Mouse (Mus musculus) midbrain, embryonic 16.5 days (tissue): Measurements from ENCODE around the gene Fam19a5. TPM values are rescaled to one million over a fixed set of nuclear protein-coding genes. Genes with fewer than 3 reads are reported as not detected.

Experiments
- ATAC-seq: fragments of 200-750 bp; cut with Nextera tagmentation; 2 replicates; pipeline ENCODE4 v1.8.0; 2017; ENCODE audit warnings: moderate TSS enrichment
- H3K27ac ChIP-seq: fragments of 300-500 bp; sonication (generic); 2 replicates; pipeline ENCODE4 v1.5.1; 2014; ENCODE audit warnings: mild to moderate bottlenecking, low read length, mixed read lengths
- H3K27me3 ChIP-seq: fragments of 300-500 bp; sonication (generic); 2 replicates; pipeline ENCODE4 v1.6.1; 2014; ENCODE audit warnings: low read depth, low read length, mixed read lengths; ENCODE audit not compliant: control insufficient read depth, insufficient read depth
- H3K36me3 ChIP-seq: fragments of 300-500 bp; sonication (generic); 2 replicates; pipeline ENCODE4 v1.6.1; 2014; ENCODE audit warnings: mild to moderate bottlenecking, low read length, moderate library complexity, mixed read lengths; ENCODE audit not compliant: control insufficient read depth, insufficient read depth
- H3K4me1 ChIP-seq: fragments of 300-500 bp; sonication (generic); 2 replicates; pipeline ENCODE4 v1.6.1; 2014; ENCODE audit warnings: mild to moderate bottlenecking, low read length, mixed read lengths; ENCODE audit not compliant: control insufficient read depth, insufficient read depth
- H3K4me2 ChIP-seq: fragments of 300-500 bp; sonication (generic); 2 replicates; pipeline ENCODE4 v1.6.1; 2014; ENCODE audit warnings: mild to moderate bottlenecking, low read length, mixed read lengths
- H3K4me3 ChIP-seq: fragments of 300-500 bp; sonication (generic); 2 replicates; pipeline ENCODE4 v1.5.1; 2014; ENCODE audit warnings: low read depth, mild to moderate bottlenecking, low read length, moderate library complexity, mixed read lengths
- H3K9ac ChIP-seq: fragments of 300-500 bp; sonication (generic); 2 replicates; pipeline ENCODE4 v1.6.1; 2014; ENCODE audit warnings: low read depth, low read length, mixed read lengths
- H3K9me3 ChIP-seq: fragments of 300-500 bp; sonication (generic); replicated peaks from 2 replicates; pipeline ENCODE4 v1.6.1; 2014; ENCODE audit warnings: mild to moderate bottlenecking, low read length, mixed read lengths; ENCODE audit not compliant: control insufficient read depth, poor library complexity, severe bottlenecking
- WGBS: fragments of 180-500 bp; shearing (Covaris S2); extraction: QIAGEN DNeasy Blood & Tissue Kit; methylation state at CpG from one replicate; pipeline ENCODE4 v1.1.7; 2014; 5-methylcytosine and 5-hydroxymethylcytosine counted together
- polyA plus RNA-seq: library from polyadenylated mRNA; unstranded; fragments of >200 nt; fragmentation: Nextera tagmentation; extraction: Ambion mirVana; gene quantifications from 2 replicates; pipeline ENCODE4 v1.2.1, GENCODE M21; 2015

The Fam19a5 gene
- polyA plus RNA-seq, 1 experiment from 2014 or later: 28.5 TPM

- WGBS: 80% methylated on average over 10 of the region's 10 CpGs
- Histone ChIP-seq H3K36me3 (no peaks in the 10 kb centered on the region), H3K27ac (no peak overlapping the region), H3K9ac (no peak overlapping the region), H3K4me2 (no peak overlapping the region), H3K4me3 (no peak overlapping the region), H3K9me3 (no peaks in the 10 kb centered on the region), H3K4me1 (peaks cover 17% of the 10 kb centered on the region), H3K27me3 (no peaks in the 10 kb centered on the region)
- no peak for ATAC-seq
These were observed 62.6 kb downstream of the Fam19a5 start for GRCm38 (mm10) chr15:87606702-87607101.

GRCm38 (mm10) chr15:87609236-87609635 is 65.1 kb downstream of the Fam19a5 start:
- H3K27me3 ChIP-seq: no peaks in the 10 kb centered on the region
- no peak overlapping the region for H3K9ac ChIP-seq
- ATAC-seq: no peak
- H3K4me1 ChIP-seq: peaks cover 12% of the 10 kb centered on the region
- H3K9me3 ChIP-seq: no peaks in the 10 kb centered on the region
- WGBS: 87% methylated on average over 1 of the region's 1 CpGs
- no peak overlapping the region for H3K4me2 ChIP-seq
- no peaks in the 10 kb centered on the region for H3K36me3 ChIP-seq
- H3K4me3 ChIP-seq: no peak overlapping the region
- H3K27ac ChIP-seq: no peak overlapping the region

GRCm38 (mm10) chr15:87623966-87624609 is 80.0 kb downstream of the Fam19a5 start:
- Histone ChIP-seq H3K9me3 (no peaks in the 10 kb centered on the region), H3K27ac (peak overlapping the region; percentile 89), H3K36me3 (no peaks in the 10 kb centered on the region), H3K9ac (peak overlapping the region; percentile 93), H3K4me1 (peaks cover 45% of the 10 kb centered on the region), H3K4me2 (peak overlapping the region; percentile 91), H3K4me3 (peak overlapping the region; percentile 80), H3K27me3 (no peaks in the 10 kb centered on the region)
- WGBS: under 1% methylated on average over 58 of the region's 86 CpGs
- peak; percentile 91 for ATAC-seq

GRCm38 (mm10) chr15:87624610-87625091 is 80.6 kb downstream of the Fam19a5 start:
- Histone ChIP-seq H3K4me1 (peaks cover 46% of the 10 kb centered on the region), H3K4me2 (peak overlapping the region; percentile 91), H3K9me3 (no peaks in the 10 kb centered on the region), H3K27me3 (no peaks in the 10 kb centered on the region), H3K27ac (peak overlapping the region; percentile 89), H3K4me3 (peak overlapping the region; percentile 80), H3K36me3 (no peaks in the 10 kb centered on the region), H3K9ac (peak overlapping the region; percentile 93)
- WGBS: under 1% methylated on average over 33 of the region's 76 CpGs
- ATAC-seq: peak; percentile 39

GRCm38 (mm10) chr15:87625236-87626023 is 81.3 kb downstream of the Fam19a5 start:
- Histone ChIP-seq H3K4me3 (peak overlapping the region; percentile 80), H3K4me1 (peaks cover 48% of the 10 kb centered on the region), H3K9me3 (no peaks in the 10 kb centered on the region), H3K36me3 (no peaks in the 10 kb centered on the region), H3K27me3 (no peaks in the 10 kb centered on the region), H3K27ac (peak overlapping the region; percentile 89), H3K9ac (peak overlapping the region; percentile 93), H3K4me2 (peak overlapping the region; percentile 91)
- ATAC-seq: peak; percentile 87
- under 1% methylated on average over 47 of the region's 68 CpGs for WGBS

GRCm38 (mm10) chr15:87635272-87635671 is 91.2 kb downstream of the Fam19a5 start:
- WGBS: 90% methylated on average over 5 of the region's 5 CpGs
- no peak overlapping the region for H3K9ac ChIP-seq
- H3K4me1 ChIP-seq: peaks cover 6% of the 10 kb centered on the region; the same call in 1 of the 2 replicates
- no peak overlapping the region for H3K27ac ChIP-seq
- no peak overlapping the region for H3K4me2 ChIP-seq
- no peak for ATAC-seq
- H3K27me3 ChIP-seq: no peaks in the 10 kb centered on the region
- H3K9me3 ChIP-seq: no peaks in the 10 kb centered on the region
- no peaks in the 10 kb centered on the region for H3K36me3 ChIP-seq
- no peak overlapping the region for H3K4me3 ChIP-seq

GRCm38 (mm10) chr15:87636407-87636806 is 92.3 kb downstream of the Fam19a5 start:
- ATAC-seq: no peak
- H3K9me3 ChIP-seq: no peaks in the 10 kb centered on the region
- H3K27me3 ChIP-seq: no peaks in the 10 kb centered on the region
- H3K9ac ChIP-seq: no peak overlapping the region
- no peaks in the 10 kb centered on the region for H3K36me3 ChIP-seq
- H3K4me2 ChIP-seq: no peak overlapping the region
- H3K4me1 ChIP-seq: peaks cover 5% of the 10 kb centered on the region; the same call in 1 of the 2 replicates
- 86% methylated on average over 4 of the region's 4 CpGs for WGBS
- no peak overlapping the region for H3K27ac ChIP-seq
- H3K4me3 ChIP-seq: no peak overlapping the region

- H3K27me3 ChIP-seq: no peaks in the 10 kb centered on the region
- H3K4me2 ChIP-seq: no peak overlapping the region
- no peak overlapping the region for H3K9ac ChIP-seq
- no peak overlapping the region for H3K4me3 ChIP-seq
- H3K9me3 ChIP-seq: no peaks in the 10 kb centered on the region
- ATAC-seq: no peak
- H3K27ac ChIP-seq: no peak overlapping the region
- H3K4me1 ChIP-seq: peaks cover 5% of the 10 kb centered on the region; the same call in 1 of the 2 replicates
- H3K36me3 ChIP-seq: no peaks in the 10 kb centered on the region
These were observed 93.1 kb downstream of the Fam19a5 start for GRCm38 (mm10) chr15:87637234-87637633.

- H3K4me2 ChIP-seq: no peak overlapping the region
- no peaks in the 10 kb centered on the region for H3K36me3 ChIP-seq
- 32% methylated on average over 11 of the region's 11 CpGs for WGBS
- peaks cover 5% of the 10 kb centered on the region; the same call in 1 of the 2 replicates for H3K4me1 ChIP-seq
- H3K9ac ChIP-seq: no peak overlapping the region
- no peak overlapping the region for H3K4me3 ChIP-seq
- H3K27me3 ChIP-seq: no peaks in the 10 kb centered on the region
- 0 out of 2 replicates have a peak, but pooled peaks have one; percentile 17 for ATAC-seq
- H3K9me3 ChIP-seq: no peaks in the 10 kb centered on the region
- H3K27ac ChIP-seq: no peak overlapping the region
These were observed 94.2 kb downstream of the Fam19a5 start for GRCm38 (mm10) chr15:87638270-87638669.
